Mouse (Mus musculus) layer of hippocampus, adult 9-11 months (tissue): ENCODE data around the gene Impg1.
A peak's percentile ranks its signal among the peaks of the same experiment; 100 is the strongest.
"Not testable (repeated sequence)": the region's sequence is repeated elsewhere in the genome, so short reads cannot be mapped to it uniquely, and the experiment has no call there.

ENCODE experiments used
- DNase-seq: peaks from one replicate; pipeline ENCODE4 v3.0.0; 2022

The Impg1 gene

DNA sequence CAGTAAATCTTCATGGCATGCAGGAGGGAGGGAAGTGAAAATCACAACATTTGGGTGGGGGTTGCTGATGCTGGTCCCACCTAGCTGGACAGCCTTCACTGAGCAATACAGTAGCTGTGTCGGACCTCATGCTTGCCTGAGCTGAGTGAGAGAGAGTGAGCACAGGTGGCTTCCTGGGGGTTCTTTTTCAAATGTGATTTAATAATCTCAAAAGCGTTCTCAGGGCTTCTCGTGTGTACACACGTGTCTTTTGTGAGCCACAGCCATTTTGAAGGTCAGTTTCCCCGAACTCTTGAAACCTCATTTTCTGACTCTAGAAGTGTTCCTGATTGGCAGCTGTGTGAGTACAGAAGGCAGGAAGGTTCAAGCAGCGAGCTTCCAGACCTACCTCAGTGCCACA lies 122.8 kb downstream of the Impg1 start:
- DNase-seq = no peak

GRCm38 (mm10) chr9:80341756-80342155 lies 123.5 kb downstream of the Impg1 start:
- DNase-seq = no peak

GRCm38 (mm10) chr9:80340927-80341326 lies 124.4 kb downstream of the Impg1 start:
- DNase-seq = peak; percentile 21

DNA sequence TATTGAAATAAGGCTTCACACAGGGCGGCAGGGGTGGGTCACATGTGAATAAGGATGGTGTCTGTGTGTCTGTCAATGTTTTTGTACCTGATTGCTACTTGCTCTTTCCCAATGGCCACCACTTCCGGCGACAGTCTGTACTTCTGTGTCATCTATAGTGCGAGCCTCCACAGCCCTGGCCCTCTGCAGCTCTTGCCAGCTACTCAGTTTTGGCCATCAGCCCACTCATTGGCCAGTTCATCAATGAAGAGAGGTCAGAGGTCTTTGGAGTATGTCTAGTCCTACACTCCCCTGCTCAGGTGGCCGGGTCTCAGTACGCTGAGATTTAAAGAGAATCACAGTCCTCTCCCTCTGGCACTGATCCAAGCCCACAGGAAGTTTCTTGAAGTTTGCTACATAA lies 127.3 kb downstream of the Impg1 start:
- DNase-seq = no peak

GRCm38 (mm10) chr9:80335660-80336357 lies 129.5 kb downstream of the Impg1 start:
- DNase-seq = no peak

- DNase-seq = no peak
These were observed 131.2 kb downstream of the Impg1 start for GRCm38 (mm10) chr9:80333998-80334605.

DNA sequence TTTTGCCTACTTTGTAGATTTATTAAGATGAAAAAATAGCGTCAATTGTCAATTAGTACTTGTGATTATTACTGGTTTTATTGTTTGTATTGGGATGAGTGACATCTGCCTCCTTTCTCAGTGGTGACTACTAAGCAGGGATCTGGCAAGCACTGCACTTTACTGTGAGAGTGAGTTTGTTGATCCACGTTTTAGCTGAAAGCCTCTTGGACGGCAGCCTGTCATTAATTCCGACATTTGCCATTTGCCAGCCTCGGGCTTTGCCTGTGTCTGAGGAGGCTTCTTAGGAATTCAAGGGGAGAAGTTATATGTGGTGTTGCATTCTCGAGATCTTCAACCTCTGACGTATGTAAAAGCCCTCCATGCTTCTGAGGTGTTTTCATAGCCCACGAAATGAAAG lies 131.8 kb downstream of the Impg1 start:
- no peak for DNase-seq

- DNase-seq = peak; percentile 26
These were observed 133.1 kb downstream of the Impg1 start for GRCm38 (mm10) chr9:80332153-80332552.

DNA sequence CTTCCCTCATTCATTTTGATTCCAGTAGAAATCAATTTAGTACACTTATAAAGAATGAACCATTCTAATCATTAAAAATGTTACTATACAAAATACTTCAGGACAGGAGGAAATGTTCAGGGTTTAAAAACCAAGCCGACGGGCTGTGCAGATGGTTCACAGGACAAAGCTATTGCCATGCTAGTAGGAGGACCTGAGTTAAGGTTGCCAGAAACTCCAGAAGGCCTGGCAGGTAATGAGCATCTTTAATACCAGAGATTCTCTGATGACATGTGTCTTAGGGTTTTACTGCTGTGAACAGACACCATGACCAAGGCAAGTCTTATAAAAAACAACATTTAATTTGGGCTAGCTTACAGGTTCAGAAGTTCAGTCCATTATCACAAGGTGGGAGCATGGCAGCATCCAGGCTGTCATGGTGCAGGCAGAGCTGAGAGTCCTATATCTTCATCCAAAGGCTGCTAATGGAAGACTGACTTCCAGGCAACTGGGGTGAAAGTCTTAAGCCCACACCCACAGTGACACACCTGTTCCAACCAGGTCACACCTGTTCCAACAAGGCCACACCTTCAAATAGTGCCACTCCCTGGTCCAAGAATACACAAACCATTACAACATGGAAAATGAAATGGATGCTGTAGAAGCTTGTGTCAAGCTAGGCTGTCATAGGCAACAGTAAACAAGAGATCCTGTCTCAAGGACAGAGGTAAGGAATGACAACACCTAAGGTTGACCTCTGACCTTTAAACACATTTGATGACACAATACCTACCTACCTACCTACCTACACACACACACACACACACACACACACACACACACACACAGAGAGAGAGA lies 144.0 kb downstream of the Impg1 start:
- not testable (repeated sequence) for DNase-seq

GRCm38 (mm10) chr9:80318027-80318426 lies 147.3 kb downstream of the Impg1 start:
- DNase-seq = no peak

DNA sequence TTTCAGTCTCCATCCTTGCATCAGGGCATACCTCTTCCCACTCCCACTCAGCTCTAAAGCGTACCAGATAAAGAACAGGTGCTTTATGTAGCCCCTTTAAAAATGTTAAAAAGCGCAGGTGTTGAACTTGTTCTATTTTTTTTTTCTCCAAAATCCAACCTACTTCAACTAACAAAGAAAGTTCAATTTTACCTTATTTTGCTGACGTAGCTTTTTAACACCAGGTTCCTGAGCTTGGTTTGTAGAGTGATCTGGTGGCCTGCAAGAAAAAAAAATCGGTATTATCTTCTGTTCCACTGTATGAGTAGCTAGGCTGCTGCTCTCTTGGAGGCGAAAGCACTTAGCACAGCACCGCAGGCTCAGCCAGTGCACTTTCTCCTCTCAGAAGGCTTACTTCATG lies 149.4 kb downstream of the Impg1 start:
- DNase-seq = no peak

- no peak for DNase-seq
These were observed 151.7 kb downstream of the Impg1 start for GRCm38 (mm10) chr9:80313610-80314009.

GRCm38 (mm10) chr9:80307629-80308028 lies 157.7 kb downstream of the Impg1 start:
- no peak for DNase-seq

GRCm38 (mm10) chr9:80306853-80307252 lies 158.4 kb downstream of the Impg1 start:
- DNase-seq = no peak

DNA sequence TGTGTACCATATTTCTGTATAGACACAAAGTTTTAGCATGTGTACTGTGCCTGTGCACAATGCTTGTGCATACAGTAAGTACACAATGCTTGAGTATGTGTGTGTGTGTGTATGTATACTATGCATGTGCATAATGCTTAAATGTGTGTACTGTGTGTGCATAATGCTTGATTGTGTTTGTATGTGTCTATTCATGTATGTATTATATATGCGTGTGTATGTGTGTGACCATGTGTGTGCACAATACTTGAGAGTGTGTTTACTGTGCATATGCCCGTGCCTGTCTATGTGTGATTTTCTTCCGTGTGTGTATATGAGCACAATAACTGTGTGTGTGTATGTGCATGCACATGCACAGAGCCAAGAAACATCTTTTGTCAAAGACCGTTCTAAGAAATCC lies 158.9 kb downstream of the Impg1 start:
- no peak for DNase-seq

GRCm38 (mm10) chr9:80303518-80303917 lies 161.8 kb downstream of the Impg1 start:
- DNase-seq = no peak

GRCm38 (mm10) chr9:80299031-80299430 lies 166.2 kb downstream of the Impg1 start:
- no peak for DNase-seq

DNA sequence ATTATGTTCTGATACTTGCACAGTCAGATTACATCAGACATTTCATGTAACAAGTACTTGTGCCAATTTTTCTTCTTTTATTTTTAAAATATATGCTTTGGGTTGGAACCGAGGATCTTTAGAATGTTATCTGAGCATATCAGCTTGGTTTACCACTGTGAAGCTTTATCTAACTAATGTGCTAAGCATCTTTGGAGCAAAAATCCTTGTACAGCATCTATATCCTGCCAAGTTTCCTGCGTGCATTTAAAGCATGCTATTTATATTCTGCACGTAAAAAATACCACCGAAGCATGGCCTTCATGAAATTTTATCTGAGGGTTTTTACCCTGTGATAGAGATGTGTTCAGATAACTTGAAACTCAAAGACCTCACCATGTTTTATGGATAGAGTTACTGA lies 169.2 kb downstream of the Impg1 start:
- DNase-seq = no peak

- no peak for DNase-seq
These were observed 172.2 kb downstream of the Impg1 start for GRCm38 (mm10) chr9:80293056-80293584.

DNA sequence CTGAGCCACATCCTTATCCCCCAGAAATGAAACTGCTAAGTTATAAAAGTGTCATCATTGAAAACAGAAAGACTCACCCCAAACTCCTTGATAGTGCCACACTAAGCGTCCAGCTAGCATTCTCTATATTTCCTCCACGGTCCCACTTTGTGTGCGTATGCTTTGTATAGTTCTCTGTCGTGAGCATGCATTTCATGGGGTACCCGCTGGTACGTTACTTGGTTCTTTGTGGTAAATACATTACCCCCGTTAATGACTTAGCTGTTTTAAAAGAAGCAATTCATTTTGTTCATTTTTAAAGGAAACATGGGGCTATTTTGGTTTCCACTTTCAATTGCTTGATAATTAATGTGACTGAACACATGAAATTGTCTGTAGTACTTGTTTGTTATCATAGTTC lies 178.4 kb downstream of the Impg1 start:
- DNase-seq = no peak

- no peak for DNase-seq
These were observed 180.6 kb downstream of the Impg1 start for GRCm38 (mm10) chr9:80284539-80285174.

- no peak for DNase-seq
These were observed 182.9 kb downstream of the Impg1 start for GRCm38 (mm10) chr9:80282426-80282825.

GRCm38 (mm10) chr9:80280724-80281123 lies 184.6 kb downstream of the Impg1 start:
- DNase-seq = no peak
